Mouse (Mus musculus) embryo, embryonic 11.5 days (tissue): ENCODE measurements around the gene Ube2a.

Source experiments
- DNase-seq: peaks from one replicate; pipeline ENCODE4 v3.0.0-alpha.2; 2012; ENCODE audit warnings: low read depth, low spot score

Gene Ube2a

DNA sequence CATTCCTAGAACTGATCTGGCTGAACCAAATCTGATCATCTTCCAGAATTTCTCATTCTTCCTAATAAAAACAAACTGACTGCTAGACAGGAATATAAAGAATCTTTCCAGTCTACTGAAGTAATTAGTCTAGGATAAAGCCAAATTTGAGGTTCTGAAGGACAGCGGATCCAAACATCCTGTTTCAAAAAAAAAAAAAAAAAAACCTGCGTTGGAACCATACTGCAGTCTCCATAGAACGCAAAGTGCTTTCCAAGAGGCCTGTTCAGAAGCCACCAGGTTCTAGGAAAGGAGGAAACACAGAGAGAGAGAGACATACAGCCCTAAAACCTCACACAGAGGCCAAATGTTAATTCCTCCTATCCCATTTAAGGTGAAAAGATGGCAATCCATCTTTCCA, 28.0 kb downstream of the Ube2a start:
- no peak for DNase-seq

DNA sequence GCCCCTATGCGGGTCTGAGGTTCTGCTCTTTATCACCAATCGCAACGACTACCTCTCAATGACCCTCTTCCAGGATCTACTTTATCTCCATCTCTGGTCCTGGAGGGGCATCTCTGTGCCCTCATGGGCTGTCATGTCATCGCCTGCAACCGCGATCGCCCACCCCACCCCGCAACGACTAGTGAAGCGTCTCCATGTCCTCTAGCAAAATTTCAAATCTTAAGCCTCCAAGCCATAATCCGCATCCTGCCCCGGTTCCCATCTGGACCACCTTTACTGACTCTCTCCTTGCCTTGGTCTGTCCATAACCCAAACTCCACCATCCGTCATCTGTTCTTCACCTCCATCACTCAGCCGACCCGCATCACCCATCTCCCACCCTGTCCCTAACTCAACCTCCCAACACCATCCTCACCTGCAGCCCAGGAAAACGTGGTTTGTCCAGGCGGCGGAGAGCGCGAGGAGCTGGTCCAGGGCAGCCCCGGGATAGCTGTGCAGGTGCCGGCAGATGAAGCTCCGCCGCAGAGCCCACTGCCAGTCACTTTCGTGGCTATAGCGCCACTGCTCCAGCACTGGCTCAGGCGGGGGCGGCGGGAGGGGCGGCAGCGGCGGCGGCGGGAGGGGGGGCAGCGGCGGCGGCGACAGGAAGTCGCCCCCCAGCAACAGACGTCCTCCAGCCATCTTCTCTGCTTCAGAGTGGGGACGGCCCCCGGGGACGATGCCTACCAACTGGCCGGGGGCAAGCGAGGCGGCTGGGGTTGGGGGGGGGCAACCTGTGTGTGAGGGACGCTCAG, 28.8 kb downstream of the Ube2a start, which contains the start of gene Nkrf:
TSS of gene Nkrf (minus strand) at position 579 of the 794 bp plus-strand sequence.
- DNase-seq, result no peak

DNA sequence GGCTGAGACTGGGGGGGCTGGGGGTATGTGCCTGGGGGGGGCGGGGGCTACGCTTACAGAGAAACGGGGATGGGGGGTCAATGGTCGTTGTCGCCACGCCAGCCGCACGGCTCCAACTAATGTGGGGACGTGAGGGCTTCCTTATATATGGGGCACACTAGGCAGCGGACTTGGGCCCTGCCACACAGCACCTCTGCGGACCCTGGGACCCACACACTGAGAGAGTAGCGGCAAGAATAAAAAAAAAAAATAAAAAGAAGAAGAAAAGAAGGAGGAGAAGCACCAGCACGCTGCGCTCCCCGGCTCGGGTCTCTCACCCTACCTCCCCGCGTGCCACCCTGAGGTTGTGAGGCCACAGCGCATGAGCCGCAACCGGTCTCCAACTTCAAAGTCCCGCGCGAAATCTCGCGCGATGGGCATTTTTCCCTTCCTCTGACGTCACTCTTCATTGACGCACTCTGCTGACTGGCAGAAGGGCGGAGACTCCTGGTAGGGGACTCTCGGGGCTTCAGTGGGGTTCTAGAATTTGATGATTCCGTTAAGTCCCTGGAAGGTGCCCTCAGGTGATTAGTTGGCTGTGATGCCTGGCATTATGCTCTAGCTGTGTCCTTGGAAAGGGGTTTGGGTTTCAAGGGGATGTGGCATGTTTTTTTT, 29.5 kb downstream of the Ube2a start:
- DNase-seq, result peak; percentile 86

- DNase-seq, result no peak
Observed at GRCm38 (mm10) chrX:36906539-36906938, 32.8 kb downstream of the Ube2a start.

- no peak for DNase-seq
Observed at GRCm38 (mm10) chrX:36911343-36911742, 37.6 kb downstream of the Ube2a start.

DNA sequence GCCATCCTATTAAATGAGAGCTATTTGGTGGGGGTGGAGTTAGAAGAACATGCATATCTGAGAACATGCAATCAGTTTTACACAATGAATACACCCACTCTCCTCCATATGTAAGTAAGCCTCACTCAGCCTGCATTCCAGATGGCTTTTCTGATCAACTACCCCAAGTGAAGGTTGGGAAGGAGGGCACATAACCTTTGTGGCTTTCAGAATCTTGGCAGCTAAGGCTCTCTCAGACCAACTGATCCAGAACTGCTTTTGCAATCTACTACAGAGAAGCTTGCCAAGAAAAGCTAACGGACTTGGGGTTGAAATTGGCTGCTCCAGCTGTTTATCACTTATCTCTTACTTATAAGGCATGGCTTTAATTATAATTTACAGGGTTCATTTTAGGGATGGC, 44.0 kb downstream of the Ube2a start:
- no peak for DNase-seq

DNA sequence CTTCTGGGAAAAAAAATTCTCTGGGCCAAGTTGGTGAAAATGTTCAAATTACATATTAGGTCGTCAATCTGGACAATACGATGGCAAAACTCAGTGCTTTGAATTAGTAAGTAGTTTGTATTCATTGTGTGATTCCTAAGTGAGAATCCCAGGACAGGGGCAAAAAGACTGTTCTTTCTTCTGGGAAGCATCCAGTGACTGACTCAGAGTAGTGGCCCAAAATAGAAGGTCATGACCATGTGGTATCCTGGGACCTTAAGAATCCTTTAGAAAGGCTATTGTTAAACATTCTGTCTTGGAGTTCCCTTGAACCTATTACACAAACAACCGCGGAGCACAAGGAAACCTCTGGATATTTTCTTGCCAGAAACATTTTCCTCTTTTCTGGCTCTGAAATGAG, 47.6 kb downstream of the Ube2a start:
- DNase-seq, result no peak

DNA sequence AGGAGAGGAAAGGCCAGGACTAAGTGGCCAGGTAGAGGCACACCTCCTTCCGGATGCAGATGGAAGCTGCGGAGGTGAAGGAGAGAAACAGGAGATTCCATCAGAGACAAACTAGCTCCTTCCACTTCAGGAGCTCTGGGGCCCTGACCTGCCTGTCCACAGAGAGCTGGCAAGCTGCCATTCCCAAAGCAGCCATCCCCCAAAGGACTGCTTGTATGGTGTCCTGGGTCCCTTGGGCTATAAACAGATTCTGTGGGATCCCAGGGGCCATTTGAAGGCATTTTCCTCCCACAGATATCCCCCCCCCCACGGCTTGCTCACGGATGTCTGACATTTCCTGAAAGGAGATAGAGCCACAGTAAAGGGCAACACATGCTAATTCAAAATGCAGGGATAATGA, 55.1 kb downstream of the Ube2a start:
- DNase-seq, result no peak

- DNase-seq, result no peak
Observed at GRCm38 (mm10) chrX:36929694-36930093, 56.0 kb downstream of the Ube2a start.

- no peak for DNase-seq
Observed at GRCm38 (mm10) chrX:36930574-36930973, 56.9 kb downstream of the Ube2a start.
